Mouse (Mus musculus) R1 (cell line): ENCODE data around the gene Egf.

Experiments
- DNase-seq: peaks from one replicate; pipeline ENCODE4 v3.0.0-alpha.2; 2018; ENCODE audit warnings: low read depth, low spot score

Gene Egf

GRCm38 (mm10) chr3:129723311-129723710 lies 31.8 kb downstream of the Egf start:
- no peak for DNase-seq

GRCm38 (mm10) chr3:129714542-129715145 lies 40.5 kb downstream of the Egf start:
- no peak for DNase-seq

- DNase-seq, result peak; percentile 77
Observed at GRCm38 (mm10) chr3:129708157-129708556, 47.0 kb downstream of the Egf start.

GRCm38 (mm10) chr3:129698882-129699281 lies 56.2 kb downstream of the Egf start:
- DNase-seq, result no peak

- DNase-seq, result no peak
Observed at GRCm38 (mm10) chr3:129698365-129698764, 56.8 kb downstream of the Egf start.

- DNase-seq, result no peak
Observed at GRCm38 (mm10) chr3:129697691-129698090, 57.4 kb downstream of the Egf start.

GRCm38 (mm10) chr3:129695943-129696342 lies 59.2 kb downstream of the Egf start:
- DNase-seq, result no peak

- DNase-seq, result no peak
Observed at GRCm38 (mm10) chr3:129693581-129693980, 61.5 kb downstream of the Egf start.

- peak; percentile 43 for DNase-seq
Observed at GRCm38 (mm10) chr3:129692816-129693215, 62.3 kb downstream of the Egf start.

- DNase-seq, result no peak
Observed at GRCm38 (mm10) chr3:129687429-129687828, 67.7 kb downstream of the Egf start.

GRCm38 (mm10) chr3:129686698-129687333 lies 68.3 kb downstream of the Egf start:
- DNase-seq, result peak; percentile 83

GRCm38 (mm10) chr3:129686196-129686595 lies 68.9 kb downstream of the Egf start:
- DNase-seq, result no peak

GRCm38 (mm10) chr3:129683060-129683679 lies 71.9 kb downstream of the Egf start:
- peak; percentile 74 for DNase-seq

GRCm38 (mm10) chr3:129682389-129682788 lies 72.7 kb downstream of the Egf start:
- no peak for DNase-seq

- DNase-seq, result no peak
Observed at GRCm38 (mm10) chr3:129681841-129682240, 73.3 kb downstream of the Egf start.

GRCm38 (mm10) chr3:129680258-129680657 lies 74.9 kb downstream of the Egf start:
- DNase-seq, result no peak

- DNase-seq, result no peak
Observed at GRCm38 (mm10) chr3:129675923-129676322, 79.2 kb downstream of the Egf start.

- no peak for DNase-seq
Observed at GRCm38 (mm10) chr3:129663906-129664305, 91.2 kb downstream of the Egf start.

GRCm38 (mm10) chr3:129658776-129659175 lies 96.3 kb downstream of the Egf start:
- DNase-seq, result no peak

GRCm38 (mm10) chr3:129657775-129658174 lies 97.3 kb downstream of the Egf start:
- no peak for DNase-seq

- no peak for DNase-seq
Observed at GRCm38 (mm10) chr3:129657222-129657621, 97.9 kb downstream of the Egf start.

- DNase-seq, result no peak
Observed at GRCm38 (mm10) chr3:129656540-129656939, 98.6 kb downstream of the Egf start.

- DNase-seq, result no peak
Observed at GRCm38 (mm10) chr3:129652476-129652875, 102.6 kb downstream of the Egf start.
